Mouse (Mus musculus) neural tube, embryonic 13.5 days (tissue): Measurements from ENCODE around the gene Tas2r135. TPM values are rescaled to one million over a fixed set of nuclear protein-coding genes. Genes with fewer than 3 reads are reported as not detected.
A peak's percentile ranks its signal among the peaks of the same experiment; 100 is the strongest.

Source experiments
- ATAC-seq: fragments of 200-750 bp; cut with Nextera tagmentation; 2 replicates; pipeline ENCODE4 v1.8.0; 2017; ENCODE audit warnings: low read depth, mild to moderate bottlenecking, moderate TSS enrichment, moderate library complexity
- H3K27ac ChIP-seq: fragments of 300-500 bp; sonication (generic); replicated peaks from 2 replicates; pipeline ENCODE4 v1.5.1; 2015; ENCODE audit warnings: moderate library complexity, mild to moderate bottlenecking, inconsistent platforms
- H3K27me3 ChIP-seq: fragments of 300-500 bp; sonication (generic); 2 replicates; pipeline ENCODE4 v1.6.1; 2015; ENCODE audit warnings: mild to moderate bottlenecking, inconsistent platforms
- H3K36me3 ChIP-seq: fragments of 300-500 bp; sonication (generic); 2 replicates; pipeline ENCODE4 v1.6.1; 2015; ENCODE audit warnings: mild to moderate bottlenecking, inconsistent platforms
- H3K4me1 ChIP-seq: fragments of 300-500 bp; sonication (generic); replicated peaks from 2 replicates; pipeline ENCODE4 v1.6.1; 2015; ENCODE audit warnings: inconsistent platforms
- H3K4me2 ChIP-seq: fragments of 300-500 bp; sonication (generic); 2 replicates; pipeline ENCODE4 v1.6.1; 2015; ENCODE audit warnings: inconsistent platforms, mild to moderate bottlenecking, moderate library complexity
- H3K4me3 ChIP-seq: fragments of 300-500 bp; sonication (generic); 2 replicates; pipeline ENCODE4 v1.5.1; 2015; ENCODE audit warnings: mild to moderate bottlenecking, inconsistent platforms
- H3K9ac ChIP-seq: fragments of 300-500 bp; sonication (generic); 2 replicates; pipeline ENCODE4 v1.6.1; 2015; ENCODE audit warnings: moderate library complexity, mild to moderate bottlenecking, inconsistent platforms
- H3K9me3 ChIP-seq: fragments of 300-500 bp; sonication (generic); 2 replicates; pipeline ENCODE4 v1.6.1; 2016; ENCODE audit warnings: inconsistent platforms
- WGBS: fragments of 180-500 bp; shearing (Covaris S2); methylation state at CpG from one replicate; pipeline ENCODE4 v1.1.7; 2015; 5-methylcytosine and 5-hydroxymethylcytosine counted together
- polyA plus RNA-seq: library from polyadenylated mRNA; unstranded; fragments of >200 nt; fragmentation: Nextera tagmentation; extraction: Ambion mirVana; gene quantifications from 2 replicates; pipeline ENCODE4 v1.2.1, GENCODE M21; 2015

The Tas2r135 gene
- polyA plus RNA-seq, 1 experiment from 2014 or later: not detected

- Histone ChIP-seq H3K4me2 (no peak overlapping the region), H3K27ac (no peak overlapping the region), H3K9me3 (no peaks in the 10 kb centered on the region), H3K36me3 (peaks cover 20% of the 10 kb centered on the region), H3K27me3 (no peaks in the 10 kb centered on the region), H3K4me1 (no peaks in the 10 kb centered on the region), H3K9ac (no peak overlapping the region), H3K4me3 (no peak overlapping the region)
- WGBS: 90% methylated on average over 4 of the region's 4 CpGs
- no peak for ATAC-seq
These were observed 41.2 kb upstream of the Tas2r135 start for GRCm38 (mm10) chr6:42364066-42364465.

GRCm38 (mm10) chr6:42364607-42365006 is 40.6 kb upstream of the Tas2r135 start:
- no peak for ATAC-seq
- WGBS: 97% methylated on average over 15 of the region's 15 CpGs
- Histone ChIP-seq H3K9me3 (no peaks in the 10 kb centered on the region), H3K27me3 (no peaks in the 10 kb centered on the region), H3K27ac (no peak overlapping the region), H3K4me3 (no peak overlapping the region), H3K36me3 (peaks cover 15% of the 10 kb centered on the region), H3K9ac (no peak overlapping the region), H3K4me2 (no peak overlapping the region), H3K4me1 (no peaks in the 10 kb centered on the region)

GRCm38 (mm10) chr6:42365215-42365614 is 40.0 kb upstream of the Tas2r135 start:
- no peaks in the 10 kb centered on the region for H3K4me1 ChIP-seq
- no peaks in the 10 kb centered on the region for H3K27me3 ChIP-seq
- peaks cover 9% of the 10 kb centered on the region for H3K36me3 ChIP-seq
- no peaks in the 10 kb centered on the region for H3K9me3 ChIP-seq
- H3K27ac ChIP-seq: no peak overlapping the region
- no peak overlapping the region for H3K9ac ChIP-seq
- H3K4me2 ChIP-seq: no peak overlapping the region
- no peak overlapping the region for H3K4me3 ChIP-seq
- WGBS: 91% methylated on average over 6 of the region's 6 CpGs
- ATAC-seq: no peak

- ATAC-seq: no peak
These were observed 35.4 kb upstream of the Tas2r135 start for GRCm38 (mm10) chr6:42369870-42370269.

GRCm38 (mm10) chr6:42370630-42371363 is 34.4 kb upstream of the Tas2r135 start:
- Histone ChIP-seq H3K4me1 (peaks cover 28% of the 10 kb centered on the region), H3K4me3 (no peak overlapping the region), H3K27ac (no peak overlapping the region), H3K27me3 (peaks cover 14% of the 10 kb centered on the region), H3K9me3 (no peaks in the 10 kb centered on the region), H3K36me3 (no peaks in the 10 kb centered on the region), H3K9ac (no peak overlapping the region), H3K4me2 (no peak overlapping the region)
- WGBS: 20% methylated on average over 4 of the region's 4 CpGs
- ATAC-seq: no peak

More at GRCm38 (mm10) chr6:42369870-42370269, 35.4 kb upstream of the Tas2r135 start:
- H3K9me3 ChIP-seq: no peaks in the 10 kb centered on the region
- 3% methylated on average over 3 of the region's 3 CpGs for WGBS
- no peak overlapping the region for H3K4me3 ChIP-seq
- no peaks in the 10 kb centered on the region for H3K36me3 ChIP-seq
- H3K4me1 ChIP-seq: peaks cover 28% of the 10 kb centered on the region
- no peak overlapping the region for H3K27ac ChIP-seq
- peaks cover 14% of the 10 kb centered on the region for H3K27me3 ChIP-seq
- no peak overlapping the region for H3K9ac ChIP-seq
- H3K4me2 ChIP-seq: no peak overlapping the region

- Histone ChIP-seq H3K9ac (no peak overlapping the region), H3K4me1 (peaks cover 28% of the 10 kb centered on the region), H3K36me3 (no peaks in the 10 kb centered on the region), H3K27ac (no peak overlapping the region), H3K4me2 (no peak overlapping the region), H3K4me3 (no peak overlapping the region), H3K27me3 (peaks cover 14% of the 10 kb centered on the region), H3K9me3 (no peaks in the 10 kb centered on the region)
- 7% methylated on average over 3 of the region's 3 CpGs for WGBS
- peak; percentile 44; the same call in 1 of the 2 replicates for ATAC-seq
These were observed 33.2 kb upstream of the Tas2r135 start for GRCm38 (mm10) chr6:42372001-42372400.

- peaks cover 14% of the 10 kb centered on the region for H3K27me3 ChIP-seq
- H3K27ac ChIP-seq: no peak overlapping the region
- H3K9ac ChIP-seq: no peak overlapping the region
- no peaks in the 10 kb centered on the region for H3K9me3 ChIP-seq
- WGBS: 17% methylated on average over 9 of the region's 9 CpGs
- peak overlapping the region; percentile 94 for H3K4me2 ChIP-seq
- peak overlapping the region; percentile 50; the same call in 1 of the 2 replicates for H3K4me3 ChIP-seq
- no peaks in the 10 kb centered on the region for H3K36me3 ChIP-seq
- peak; percentile 2; the same call in 1 of the 2 replicates for ATAC-seq
- peaks cover 28% of the 10 kb centered on the region for H3K4me1 ChIP-seq
These were observed 32.8 kb upstream of the Tas2r135 start for GRCm38 (mm10) chr6:42372421-42372815.

GRCm38 (mm10) chr6:42372816-42373547 is 32.3 kb upstream of the Tas2r135 start, which contains the start of gene Epha1:
Gene Epha1, minus strand, starts transcription at chr6:42373268.
- Histone ChIP-seq H3K27ac (no peak within 1 kb of the TSS), H3K9ac (peak within 1 kb of the TSS; percentile 65), H3K9me3 (no peaks in the 10 kb centered on the region), H3K4me3 (peak within 1 kb of the TSS; percentile 50), H3K4me1 (peaks cover 28% of the 10 kb centered on the region), H3K4me2 (peak within 1 kb of the TSS; percentile 94), H3K27me3 (peaks cover 14% of the 10 kb centered on the region), H3K36me3 (no peaks in the 10 kb centered on the region)
- under 1% methylated on average over 36 of the region's 36 CpGs for WGBS
- peak; percentile 68 for ATAC-seq

- peaks cover 14% of the 10 kb centered on the region for H3K27me3 ChIP-seq
- 42% methylated on average over 7 of the region's 7 CpGs for WGBS
- H3K4me3 ChIP-seq: peak overlapping the region; percentile 50; the same call in 1 of the 2 replicates
- no peaks in the 10 kb centered on the region for H3K9me3 ChIP-seq
- peak overlapping the region; percentile 94 for H3K4me2 ChIP-seq
- H3K9ac ChIP-seq: peak overlapping the region; percentile 39
- H3K4me1 ChIP-seq: peaks cover 28% of the 10 kb centered on the region
- no peak for ATAC-seq
- no peak overlapping the region for H3K27ac ChIP-seq
- H3K36me3 ChIP-seq: no peaks in the 10 kb centered on the region
These were observed 31.4 kb upstream of the Tas2r135 start for GRCm38 (mm10) chr6:42373669-42374430.

GRCm38 (mm10) chr6:42374701-42375100 is 30.5 kb upstream of the Tas2r135 start:
- Histone ChIP-seq H3K9me3 (no peaks in the 10 kb centered on the region), H3K4me2 (no peak overlapping the region), H3K4me1 (peaks cover 28% of the 10 kb centered on the region), H3K36me3 (no peaks in the 10 kb centered on the region), H3K27ac (no peak overlapping the region), H3K4me3 (no peak overlapping the region), H3K9ac (no peak overlapping the region), H3K27me3 (peaks cover 14% of the 10 kb centered on the region)
- WGBS: 71% methylated on average over 4 of the region's 4 CpGs
- no peak for ATAC-seq

- ATAC-seq: no peak
- 81% methylated on average over 2 of the region's 2 CpGs for WGBS
- Histone ChIP-seq H3K4me1 (peaks cover 28% of the 10 kb centered on the region), H3K27ac (no peak overlapping the region), H3K4me3 (no peak overlapping the region), H3K36me3 (no peaks in the 10 kb centered on the region), H3K27me3 (peaks cover 14% of the 10 kb centered on the region), H3K4me2 (no peak overlapping the region), H3K9me3 (no peaks in the 10 kb centered on the region), H3K9ac (no peak overlapping the region)
These were observed 30.1 kb upstream of the Tas2r135 start for GRCm38 (mm10) chr6:42375131-42375530.

- WGBS: 42% methylated on average over 4 of the region's 4 CpGs
- no peak overlapping the region for H3K4me3 ChIP-seq
- no peaks in the 10 kb centered on the region for H3K9me3 ChIP-seq
- no peaks in the 10 kb centered on the region for H3K36me3 ChIP-seq
- ATAC-seq: no peak
- peaks cover 22% of the 10 kb centered on the region for H3K4me1 ChIP-seq
- peaks cover 14% of the 10 kb centered on the region for H3K27me3 ChIP-seq
- H3K9ac ChIP-seq: no peak overlapping the region
- no peak overlapping the region for H3K27ac ChIP-seq
- H3K4me2 ChIP-seq: no peak overlapping the region
These were observed 29.2 kb upstream of the Tas2r135 start for GRCm38 (mm10) chr6:42376016-42376415.
